Mouse (Mus musculus) forelimb bud, embryonic 11.5 days (tissue): ENCODE measurements around the gene Nupl2.

ENCODE experiments used
- DNase-seq: peaks from one replicate; pipeline ENCODE4 v3.0.0-alpha.2; 2012; ENCODE audit warnings: low read depth, low spot score

Nupl2 gene

GRCm38 (mm10) chr5:24208505-24208904 is 43.7 kb downstream of the Nupl2 start:
- no peak for DNase-seq

- no peak for DNase-seq
These were observed 49.2 kb downstream of the Nupl2 start for GRCm38 (mm10) chr5:24213861-24214546.

- DNase-seq, result no peak
These were observed 49.8 kb downstream of the Nupl2 start for GRCm38 (mm10) chr5:24214547-24214878.

- DNase-seq, result no peak
These were observed 50.1 kb downstream of the Nupl2 start for GRCm38 (mm10) chr5:24214900-24215299.
